Mouse (Mus musculus): ENCODE measurements around the gene Stk40.

Gene Stk40

DNA sequence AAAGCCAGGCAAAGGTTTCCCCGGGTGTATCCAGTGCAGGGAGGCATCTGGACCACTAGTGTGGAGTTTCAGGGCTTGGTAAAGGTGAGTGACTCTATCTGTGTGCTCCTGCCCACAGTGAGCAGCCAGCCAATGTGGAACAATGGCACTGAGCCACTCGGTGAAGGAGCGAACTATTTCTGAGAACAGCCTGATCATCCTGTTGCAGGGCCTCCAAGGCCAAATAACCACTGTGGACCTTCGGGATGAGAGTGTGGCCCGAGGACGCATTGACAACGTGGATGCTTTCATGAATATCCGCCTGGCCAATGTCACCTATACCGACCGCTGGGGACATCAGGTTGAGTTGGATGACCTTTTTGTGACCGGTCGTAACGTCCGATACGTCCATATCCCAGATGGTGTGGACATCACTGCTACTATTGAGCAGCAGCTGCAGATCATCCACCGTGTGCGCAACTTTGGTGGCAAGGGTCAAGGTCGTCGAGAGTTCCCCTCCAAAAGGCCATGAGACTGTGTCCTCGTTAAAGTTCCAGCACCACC lies 6.0 kb upstream of the Stk40 start:
- no peak for DNase-seq (ENCODE audit: low spot score in 2 of 2)

- DNase-seq (ENCODE audit: low spot score in 2 of 2): no peak
Measured at GRCm38 (mm10) chr4:126099365-126099764, 4.4 kb upstream of the Stk40 start.

GRCm38 (mm10) chr4:126100764-126101163 lies 3.0 kb upstream of the Stk40 start:
- DNase-seq (ENCODE audit: low spot score in 2 of 2): no peak

- DNase-seq (ENCODE audit: low spot score in 2 of 2): peak; percentile 54 to 59
Measured at GRCm38 (mm10) chr4:126102061-126102841, 1.5 kb upstream of the Stk40 start.

- DNase-seq (ENCODE audit: low spot score in 2 of 2): peak; percentile 86 to 90
Measured at GRCm38 (mm10) chr4:126103057-126103581, 638 bp upstream of the Stk40 start.

GRCm38 (mm10) chr4:126104261-126105075 lies 711 bp downstream of the Stk40 start:
- peak; percentile 42 to 47 for DNase-seq (ENCODE audit: low spot score in 2 of 2)

- DNase-seq (ENCODE audit: low spot score in 2 of 2): no peak
Measured at GRCm38 (mm10) chr4:126105131-126105783, 1.5 kb downstream of the Stk40 start.

- DNase-seq (ENCODE audit: low spot score in 2 of 2): no peak
Measured at GRCm38 (mm10) chr4:126108061-126108740, 4.4 kb downstream of the Stk40 start.

DNA sequence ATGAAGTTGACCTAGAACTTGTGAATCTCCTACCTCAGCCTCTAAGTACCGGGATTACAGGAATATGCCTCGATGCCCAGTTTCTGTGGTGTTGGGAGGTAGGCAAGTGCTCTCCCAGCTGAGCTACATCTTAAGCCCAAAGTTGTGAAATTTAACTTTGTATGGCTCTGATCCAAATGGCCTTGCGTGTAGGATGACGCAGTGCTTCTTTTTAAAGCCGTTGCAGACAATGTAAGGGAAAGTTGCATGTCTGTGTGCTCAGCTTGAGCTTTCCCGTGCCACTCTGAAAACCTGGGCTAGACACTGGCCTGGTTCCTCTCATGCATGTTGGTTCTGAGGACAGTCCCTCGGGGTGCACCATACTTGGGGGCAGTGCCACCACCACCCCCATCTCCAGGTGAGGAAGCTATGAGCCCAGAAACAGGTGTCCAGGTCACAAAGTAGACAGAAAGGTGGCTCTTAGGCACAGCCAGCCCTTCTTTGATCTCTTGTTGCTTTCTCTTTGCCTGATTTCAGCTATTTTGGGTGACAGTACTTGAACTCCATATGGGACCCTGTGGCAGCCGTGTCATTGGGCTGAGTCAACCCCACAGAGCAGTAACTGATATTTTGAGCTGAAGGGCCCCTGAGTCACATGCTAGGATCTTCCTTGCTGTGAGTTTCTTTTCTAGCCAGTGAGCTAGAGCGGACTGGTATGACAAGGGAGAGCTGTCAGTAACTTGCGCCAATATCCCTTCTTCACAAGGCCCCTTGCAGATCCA lies 6.0 kb downstream of the Stk40 start:
- DNase-seq (ENCODE audit: low spot score in 2 of 2): no peak

DNA sequence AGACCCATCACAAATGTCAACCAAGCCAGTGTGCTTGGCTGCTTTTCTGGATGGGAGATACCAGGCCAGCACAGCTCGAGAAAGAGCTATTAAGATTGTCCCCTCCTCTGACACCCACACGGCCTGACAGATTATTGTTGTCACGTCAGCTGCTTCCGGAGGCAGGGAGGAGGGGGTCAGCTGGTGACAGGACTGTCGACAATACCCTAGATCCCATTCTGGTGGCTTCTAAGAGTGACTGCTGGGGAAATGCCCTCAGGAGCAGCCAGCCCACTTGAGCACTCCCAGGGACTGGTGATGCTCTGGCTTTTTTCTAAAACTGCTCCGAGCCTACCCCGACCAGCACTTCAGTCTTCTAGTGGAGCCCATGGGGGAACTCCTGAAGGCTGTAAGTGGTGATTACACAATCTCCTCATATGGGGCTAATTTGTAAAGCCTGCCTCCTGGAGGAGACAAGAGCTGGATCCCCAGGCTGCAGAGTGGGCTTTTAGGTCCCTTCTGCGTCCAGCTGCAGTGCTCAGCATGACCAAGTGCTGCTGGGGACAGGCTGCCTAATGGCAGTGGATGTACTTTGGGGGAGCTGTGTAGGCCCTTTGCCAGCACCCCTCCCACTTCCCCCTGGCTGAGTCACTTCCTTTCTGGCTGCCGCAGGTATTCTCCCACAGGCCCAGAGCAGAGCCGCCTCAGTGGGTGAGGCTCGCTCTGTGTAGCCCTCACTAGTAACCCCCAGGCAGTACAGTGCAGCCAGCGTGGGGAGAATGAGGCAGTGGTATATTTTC lies 6.8 kb downstream of the Stk40 start:
- peak; percentile 83 to 89 for DNase-seq (ENCODE audit: low spot score in 2 of 2)

DNA sequence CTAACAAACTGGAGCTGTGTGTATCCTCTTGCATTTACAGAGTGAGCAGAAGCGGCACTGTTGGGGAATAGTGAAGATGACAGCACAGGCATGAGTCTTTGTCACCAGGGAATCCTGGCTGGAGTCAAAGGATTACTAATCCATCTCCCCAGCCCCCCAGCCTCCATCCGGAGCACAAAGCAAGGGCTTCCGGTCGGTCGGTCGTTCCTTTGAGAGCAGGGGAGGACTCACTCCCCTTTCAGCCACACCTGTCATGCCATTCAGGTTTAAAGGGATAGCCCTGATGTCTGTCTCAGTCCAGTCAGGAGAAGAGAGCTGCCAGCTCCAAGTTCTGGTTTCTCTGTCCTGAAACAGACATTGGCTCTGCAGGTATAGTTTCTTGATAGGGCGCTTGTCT lies 7.4 kb downstream of the Stk40 start:
- DNase-seq (ENCODE audit: low spot score in 2 of 2): no peak

DNA sequence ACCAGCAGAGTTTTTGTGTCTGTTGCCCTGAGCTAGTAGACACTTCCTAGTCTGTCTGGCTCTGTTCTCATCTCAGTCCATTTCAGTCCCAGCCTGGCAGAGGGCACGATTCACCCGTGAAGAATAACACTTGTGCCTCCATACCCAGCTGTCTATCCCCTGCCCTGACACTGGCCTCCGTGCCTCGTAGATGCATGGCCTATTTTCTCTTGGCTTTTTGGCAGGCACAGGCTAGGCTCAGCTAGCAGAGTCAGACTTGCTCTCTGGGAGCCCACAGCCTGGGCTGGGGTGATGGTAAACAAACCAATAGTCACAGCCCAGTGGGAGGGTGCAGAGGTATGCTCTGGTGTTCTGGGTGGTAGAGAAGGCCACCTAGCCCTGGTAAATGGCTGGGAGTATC lies 9.5 kb downstream of the Stk40 start:
- no peak for DNase-seq (ENCODE audit: low spot score in 2 of 2)

DNA sequence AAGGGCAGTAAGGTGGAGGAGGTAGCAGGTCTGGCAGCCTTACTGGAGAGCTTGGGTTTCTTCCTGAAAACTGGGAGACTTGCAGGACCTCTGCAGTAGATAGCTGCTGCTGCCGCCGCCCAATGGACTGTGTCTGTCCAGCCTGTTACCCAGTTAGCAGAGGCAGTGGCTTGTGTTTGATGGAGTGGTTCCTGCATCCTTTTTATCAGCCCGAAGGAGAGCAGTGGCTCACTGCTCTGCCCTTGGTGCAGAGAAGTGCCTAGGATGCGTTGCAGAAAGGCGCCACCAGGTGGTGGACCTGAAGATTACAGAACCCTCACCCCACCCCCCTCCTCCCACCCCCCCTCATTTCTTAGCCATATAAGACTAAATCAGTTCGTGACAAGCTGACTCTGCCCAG lies 10.2 kb downstream of the Stk40 start:
- DNase-seq (ENCODE audit: low spot score in 2 of 2): no peak

DNA sequence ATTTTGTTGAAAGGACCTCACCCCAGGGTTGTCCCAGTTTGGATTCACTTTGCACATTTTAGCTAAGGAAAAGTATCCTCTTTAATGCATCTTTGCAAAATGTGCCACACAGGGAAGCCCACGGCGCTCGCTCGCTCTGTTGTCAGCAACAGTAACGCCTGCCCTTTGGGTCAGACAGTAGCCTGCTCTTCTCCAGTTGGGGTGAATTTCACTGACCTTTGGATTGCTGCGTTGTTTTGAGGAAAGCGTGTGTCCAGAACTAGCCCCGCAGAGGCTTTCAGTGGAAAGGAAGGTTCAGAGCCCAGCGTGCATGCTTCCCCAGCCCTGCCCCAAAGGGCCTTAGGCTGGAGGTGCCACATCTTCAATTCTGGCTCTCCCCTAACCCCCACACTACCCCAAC lies 11.7 kb downstream of the Stk40 start:
- no peak for DNase-seq (ENCODE audit: low spot score in 2 of 2)

DNA sequence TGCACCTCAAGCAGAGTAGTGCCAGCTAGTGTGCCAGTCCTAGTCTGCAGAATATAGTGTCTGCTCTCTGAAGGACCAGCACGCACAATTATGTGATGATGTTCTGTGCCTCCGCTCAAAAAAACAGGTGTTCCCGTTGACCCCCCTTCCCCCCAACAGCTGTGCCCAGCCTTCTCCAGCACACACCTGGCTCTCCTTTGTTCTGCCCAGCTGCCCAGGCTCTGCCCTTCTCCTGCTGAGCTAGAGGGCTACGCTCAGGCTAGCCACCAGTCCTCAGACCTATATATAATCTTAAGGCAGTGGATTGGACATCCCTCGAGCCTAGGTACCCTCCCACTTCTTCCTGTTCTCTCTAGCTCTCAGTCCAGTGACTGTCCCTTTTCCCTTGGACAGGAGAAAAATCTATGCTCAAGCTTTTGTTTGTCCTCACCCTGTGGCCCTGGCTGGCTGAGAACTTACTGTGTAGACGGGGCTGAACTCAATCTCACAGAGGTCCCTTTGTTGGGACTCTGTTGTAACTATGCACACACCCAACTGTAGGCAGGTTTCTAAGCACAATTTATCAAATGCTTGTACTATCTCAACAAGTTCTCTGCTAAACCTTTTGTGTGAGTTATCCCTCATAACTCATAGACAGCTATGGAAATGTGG lies 12.2 kb downstream of the Stk40 start:
- no peak for DNase-seq (ENCODE audit: low spot score in 2 of 2)

GRCm38 (mm10) chr4:126117116-126117515 lies 13.4 kb downstream of the Stk40 start:
- DNase-seq (ENCODE audit: low spot score in 2 of 2): no peak

DNA sequence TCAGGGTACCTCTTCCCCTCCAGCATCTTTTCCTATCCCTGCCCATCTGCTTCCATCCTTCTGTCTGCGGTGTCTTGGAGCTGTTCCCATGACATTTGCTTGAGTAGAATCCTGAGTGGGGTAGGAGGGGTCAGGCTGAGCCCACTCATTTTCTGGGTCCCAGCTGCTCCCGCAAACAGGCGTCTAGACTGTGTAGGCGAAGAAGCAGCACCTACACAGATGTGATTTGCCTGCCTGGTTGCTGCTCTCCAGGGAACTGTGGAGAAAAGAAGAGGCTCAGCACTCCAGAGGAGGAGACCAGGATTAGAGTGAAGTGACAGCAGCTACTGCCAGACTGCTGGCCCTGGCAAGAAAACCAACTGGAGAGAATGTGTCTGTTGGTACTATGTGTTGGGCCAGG lies 14.9 kb downstream of the Stk40 start:
- DNase-seq (ENCODE audit: low spot score in 2 of 2): peak; percentile 84

DNA sequence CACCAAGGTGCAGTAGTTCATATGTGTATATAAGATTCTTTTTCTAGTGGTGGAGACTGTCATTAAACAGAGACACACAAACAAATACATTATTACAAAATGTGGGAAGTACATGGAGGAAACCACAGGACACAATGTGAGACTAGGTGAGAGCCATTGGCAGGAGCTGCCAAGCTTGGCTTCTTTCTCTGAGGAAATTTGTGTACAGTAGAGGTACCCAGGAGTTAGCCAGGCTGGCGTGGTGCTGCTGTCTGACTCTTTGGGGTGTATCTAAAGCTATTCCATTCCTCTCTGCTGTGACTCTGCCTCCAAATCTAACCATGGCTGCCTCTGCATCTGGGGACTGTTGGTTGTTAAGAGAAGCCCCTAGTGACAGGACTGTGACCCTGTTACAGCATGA lies 15.3 kb downstream of the Stk40 start:
- no peak for DNase-seq (ENCODE audit: low spot score in 2 of 2)

DNA sequence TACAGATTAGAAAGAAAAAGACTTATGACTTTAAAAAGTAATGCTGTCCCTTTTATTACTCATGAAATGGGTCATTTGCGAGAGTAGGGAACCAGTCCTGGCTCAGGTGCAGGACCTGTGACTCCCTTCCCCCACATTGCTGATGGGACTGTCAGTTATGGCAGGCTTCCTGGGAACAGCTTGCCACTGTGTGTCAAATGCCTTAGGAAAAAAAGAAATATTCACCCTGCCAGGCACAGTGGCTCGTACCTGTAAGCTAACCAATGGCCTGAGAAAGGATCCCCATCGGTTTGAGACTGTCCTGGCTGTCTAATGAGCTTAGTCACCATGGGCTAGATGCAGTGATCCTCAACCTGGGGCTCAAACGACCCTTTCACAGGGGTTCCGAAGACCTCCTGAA lies 16.3 kb downstream of the Stk40 start:
- DNase-seq (ENCODE audit: low spot score in 2 of 2): no peak
